Mouse (Mus musculus) hindbrain, embryonic 12.5 days (tissue): ENCODE results near the gene Krt28. TPM values are rescaled to one million over a fixed set of nuclear protein-coding genes. Genes with fewer than 3 reads are reported as not detected.

Source experiments
- ATAC-seq: fragments of 200-750 bp; cut with Nextera tagmentation; 2 replicates; pipeline ENCODE4 v1.8.0; 2017; ENCODE audit warnings: moderate TSS enrichment; ENCODE audit not compliant: low FRiP score
- H3K27ac ChIP-seq: fragments of 300-500 bp; sonication (generic); 2 replicates; pipeline ENCODE4 v1.5.1; 2016; ENCODE audit warnings: mild to moderate bottlenecking
- H3K27me3 ChIP-seq: fragments of 300-500 bp; sonication (generic); 2 replicates; pipeline ENCODE4 v1.6.1; 2016; ENCODE audit warnings: mild to moderate bottlenecking
- H3K36me3 ChIP-seq: fragments of 300-500 bp; sonication (generic); 2 replicates; pipeline ENCODE4 v1.6.1; 2016; ENCODE audit warnings: mild to moderate bottlenecking
- H3K4me1 ChIP-seq: fragments of 300-500 bp; sonication (generic); 2 replicates; pipeline ENCODE4 v1.6.1; 2016
- H3K4me2 ChIP-seq: fragments of 300-500 bp; sonication (generic); replicated peaks from 2 replicates; pipeline ENCODE4 v1.6.1; 2016; ENCODE audit warnings: mild to moderate bottlenecking
- H3K4me3 ChIP-seq: fragments of 300-500 bp; sonication (generic); 2 replicates; pipeline ENCODE4 v1.5.1; 2016; ENCODE audit warnings: mild to moderate bottlenecking
- H3K9ac ChIP-seq: fragments of 300-500 bp; sonication (generic); 2 replicates; pipeline ENCODE4 v1.6.1; 2016; ENCODE audit warnings: mild to moderate bottlenecking, moderate library complexity
- H3K9me3 ChIP-seq: fragments of 300-500 bp; sonication (generic); replicated peaks from 2 replicates; pipeline ENCODE4 v1.6.1; 2016; ENCODE audit warnings: mild to moderate bottlenecking
- WGBS: fragments of 180-500 bp; shearing (Covaris S2); methylation state at CpG from one replicate; pipeline ENCODE4 v1.1.7; 2016; 5-methylcytosine and 5-hydroxymethylcytosine counted together
- polyA plus RNA-seq: library from polyadenylated mRNA; unstranded; fragments of >200 nt; fragmentation: Nextera tagmentation; extraction: Ambion mirVana; gene quantifications from 2 replicates; pipeline ENCODE4 v1.2.1, GENCODE M21; 2016

Krt28 gene
- 0.21 and 0.27 TPM in 2 replicates for polyA plus RNA-seq

- Histone ChIP-seq H3K36me3 (no peaks in the 10 kb centered on the region), H3K4me2 (no peak within 1 kb of the TSS), H3K9ac (no peak within 1 kb of the TSS), H3K4me1 (no peaks in the 10 kb centered on the region), H3K4me3 (no peak within 1 kb of the TSS), H3K27me3 (no peaks in the 10 kb centered on the region), H3K27ac (no peak within 1 kb of the TSS), H3K9me3 (no peaks in the 10 kb centered on the region)
- ATAC-seq = no peak
- WGBS = 82% methylated on average over 13 of the region's 13 CpGs
Measured at GRCm38 (mm10) chr11:99374803-99375202, at the start of gene Krt28. Gene Krt28, minus strand, starts transcription at chr11:99374903.

DNA sequence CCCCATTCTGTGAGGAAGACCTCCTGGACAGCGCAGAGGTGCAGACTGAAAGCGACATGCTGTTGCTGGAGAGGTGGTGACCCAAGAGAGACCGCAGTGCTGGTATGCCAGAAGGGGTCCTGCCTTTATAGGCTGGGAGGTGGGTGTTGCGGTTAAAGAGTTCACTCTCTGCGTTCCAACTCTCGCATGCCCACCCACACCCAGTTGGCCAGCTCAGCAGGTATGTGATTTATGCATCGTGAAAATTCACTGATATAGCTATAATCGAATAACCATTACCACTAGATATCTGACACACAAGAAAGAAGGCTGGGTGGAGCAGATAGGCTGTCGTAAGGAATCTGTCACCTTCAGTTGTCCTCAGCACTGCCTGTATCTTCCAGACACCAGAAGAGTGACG lies 47.5 kb upstream of the Krt28 start, which contains the start of gene Krt12:
TSS of gene Krt12 (minus strand) at position 101 of the 400 bp plus-strand sequence.
- no peaks in the 10 kb centered on the region for H3K4me1 ChIP-seq
- H3K4me2 ChIP-seq = no peak within 1 kb of the TSS
- WGBS = 87% methylated on average over 10 of the region's 10 CpGs
- H3K9ac ChIP-seq = no peak within 1 kb of the TSS
- H3K27me3 ChIP-seq = peaks cover 5% of the 10 kb centered on the region; the same call in 1 of the 2 replicates
- H3K27ac ChIP-seq = no peak within 1 kb of the TSS
- no peak within 1 kb of the TSS for H3K4me3 ChIP-seq
- no peaks in the 10 kb centered on the region for H3K9me3 ChIP-seq
- no peak for ATAC-seq
- H3K36me3 ChIP-seq = no peaks in the 10 kb centered on the region

DNA sequence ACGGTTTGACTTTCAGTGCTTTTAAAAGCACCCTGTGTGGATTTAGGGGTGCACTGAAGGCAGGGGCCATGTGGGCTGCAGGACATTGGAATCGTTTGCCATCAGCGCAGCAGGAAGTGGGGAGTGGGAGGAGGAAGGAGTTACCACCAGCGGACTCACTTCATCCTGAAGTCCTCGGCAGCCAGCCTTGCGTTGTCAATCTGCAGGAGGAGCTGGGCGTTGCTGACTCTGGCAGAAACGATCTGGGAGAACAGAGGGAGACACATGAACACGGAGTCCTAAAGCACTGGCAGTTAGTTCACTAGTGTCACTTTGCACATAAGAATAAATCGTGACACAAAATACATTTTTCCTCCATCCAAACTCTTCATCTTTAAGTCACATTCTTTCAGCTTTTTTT lies 45.9 kb upstream of the Krt28 start:
- Histone ChIP-seq H3K4me3 (no peak overlapping the region), H3K27me3 (peaks cover 5% of the 10 kb centered on the region; the same call in 1 of the 2 replicates), H3K4me2 (no peak overlapping the region), H3K9me3 (no peaks in the 10 kb centered on the region), H3K9ac (no peak overlapping the region), H3K27ac (no peak overlapping the region), H3K4me1 (no peaks in the 10 kb centered on the region), H3K36me3 (no peaks in the 10 kb centered on the region)
- WGBS = 59% methylated on average over 10 of the region's 10 CpGs
- ATAC-seq = no peak

- H3K27ac ChIP-seq = no peak overlapping the region
Measured at GRCm38 (mm10) chr11:99417819-99418218, 43.1 kb upstream of the Krt28 start.

GRCm38 (mm10) chr11:99416902-99417301 lies 42.2 kb upstream of the Krt28 start:
- Histone ChIP-seq H3K36me3 (no peaks in the 10 kb centered on the region), H3K9ac (no peak overlapping the region), H3K27ac (no peak overlapping the region), H3K4me2 (no peak overlapping the region), H3K27me3 (peaks cover 5% of the 10 kb centered on the region; the same call in 1 of the 2 replicates), H3K4me1 (no peaks in the 10 kb centered on the region), H3K9me3 (no peaks in the 10 kb centered on the region), H3K4me3 (no peak overlapping the region)
- ATAC-seq = no peak
- WGBS = 86% methylated on average over 13 of the region's 13 CpGs

More at GRCm38 (mm10) chr11:99417819-99418218, 43.1 kb upstream of the Krt28 start:
- ATAC-seq = no peak
- no peak overlapping the region for H3K4me2 ChIP-seq
- H3K36me3 ChIP-seq = no peaks in the 10 kb centered on the region
- H3K4me3 ChIP-seq = no peak overlapping the region
- WGBS = 67% methylated on average over 16 of the region's 16 CpGs
- H3K27me3 ChIP-seq = peaks cover 5% of the 10 kb centered on the region; the same call in 1 of the 2 replicates
- H3K9ac ChIP-seq = no peak overlapping the region
- H3K9me3 ChIP-seq = no peaks in the 10 kb centered on the region
- H3K4me1 ChIP-seq = no peaks in the 10 kb centered on the region

DNA sequence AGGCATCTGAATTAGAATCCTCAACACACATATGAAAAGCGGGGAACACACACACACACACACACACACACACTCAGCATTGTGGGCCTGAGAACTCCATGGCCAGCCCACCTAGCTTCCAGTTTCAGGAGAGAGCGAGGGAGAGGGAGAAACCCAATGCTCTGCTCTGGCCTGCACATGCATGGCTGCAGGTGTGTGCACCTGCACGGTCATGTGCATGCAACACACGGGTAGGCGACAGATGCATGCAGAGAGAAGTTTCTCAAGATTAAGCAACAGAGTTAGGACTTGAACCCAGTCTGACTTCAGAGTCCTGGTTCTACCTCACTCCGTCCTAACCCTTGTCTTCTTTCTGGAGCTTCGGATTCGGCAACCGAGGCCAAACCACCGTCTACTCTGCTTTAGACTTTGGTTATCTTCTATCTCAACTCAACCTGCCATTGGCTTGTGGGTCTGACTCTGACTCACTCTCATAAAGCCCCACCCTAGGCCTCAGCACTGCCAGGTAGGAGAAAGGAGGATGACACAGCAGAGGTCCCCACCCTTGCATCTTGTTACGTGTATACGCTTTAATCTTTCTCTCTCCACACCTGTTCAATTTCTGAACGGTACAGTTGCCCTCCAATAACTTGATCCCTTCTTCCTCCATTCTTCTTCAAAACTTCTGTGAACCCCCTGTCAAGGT lies 39.9 kb upstream of the Krt28 start:
- no peaks in the 10 kb centered on the region for H3K4me1 ChIP-seq
- H3K4me2 ChIP-seq = no peak overlapping the region
- H3K9me3 ChIP-seq = no peaks in the 10 kb centered on the region
- no peak for ATAC-seq
- H3K36me3 ChIP-seq = no peaks in the 10 kb centered on the region
- H3K4me3 ChIP-seq = no peak overlapping the region
- peaks cover 5% of the 10 kb centered on the region; the same call in 1 of the 2 replicates for H3K27me3 ChIP-seq
- 92% methylated on average over 13 of the region's 13 CpGs for WGBS
- no peak overlapping the region for H3K27ac ChIP-seq
- H3K9ac ChIP-seq = no peak overlapping the region

- Histone ChIP-seq H3K4me1 (no peaks in the 10 kb centered on the region), H3K36me3 (no peaks in the 10 kb centered on the region), H3K9me3 (no peaks in the 10 kb centered on the region), H3K4me3 (no peak overlapping the region), H3K27ac (no peak overlapping the region), H3K4me2 (no peak overlapping the region), H3K27me3 (peaks cover 2% of the 10 kb centered on the region; the same call in 1 of the 2 replicates), H3K9ac (no peak overlapping the region)
- WGBS = 21% methylated on average over 6 of the region's 6 CpGs
- no peak for ATAC-seq
Measured at GRCm38 (mm10) chr11:99413247-99413646, 38.5 kb upstream of the Krt28 start.

DNA sequence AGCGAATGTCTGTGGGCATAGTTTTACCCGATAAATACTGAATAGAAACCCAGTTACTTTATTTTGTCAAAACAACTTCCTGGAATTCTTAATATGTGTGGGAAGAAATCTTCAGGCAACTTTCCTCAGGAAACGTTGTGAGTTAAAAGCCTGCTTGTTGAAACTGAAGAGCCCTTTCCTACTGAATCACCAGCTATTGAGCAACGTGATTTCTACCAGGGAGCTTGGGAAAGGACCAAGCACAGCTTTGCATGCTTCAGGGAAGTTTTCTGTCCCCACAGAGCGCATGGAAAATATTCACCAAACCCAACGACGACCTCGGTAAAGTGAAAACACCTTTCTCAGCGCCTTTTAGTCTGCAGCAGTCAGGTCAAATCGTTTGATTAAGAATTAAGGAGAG lies 31.5 kb upstream of the Krt28 start:
- Histone ChIP-seq H3K36me3 (no peaks in the 10 kb centered on the region), H3K9ac (no peak overlapping the region), H3K27me3 (no peaks in the 10 kb centered on the region), H3K4me2 (no peak overlapping the region), H3K4me3 (no peak overlapping the region), H3K9me3 (no peaks in the 10 kb centered on the region), H3K4me1 (no peaks in the 10 kb centered on the region), H3K27ac (no peak overlapping the region)
- WGBS = 79% methylated on average over 10 of the region's 10 CpGs
- ATAC-seq = no peak

DNA sequence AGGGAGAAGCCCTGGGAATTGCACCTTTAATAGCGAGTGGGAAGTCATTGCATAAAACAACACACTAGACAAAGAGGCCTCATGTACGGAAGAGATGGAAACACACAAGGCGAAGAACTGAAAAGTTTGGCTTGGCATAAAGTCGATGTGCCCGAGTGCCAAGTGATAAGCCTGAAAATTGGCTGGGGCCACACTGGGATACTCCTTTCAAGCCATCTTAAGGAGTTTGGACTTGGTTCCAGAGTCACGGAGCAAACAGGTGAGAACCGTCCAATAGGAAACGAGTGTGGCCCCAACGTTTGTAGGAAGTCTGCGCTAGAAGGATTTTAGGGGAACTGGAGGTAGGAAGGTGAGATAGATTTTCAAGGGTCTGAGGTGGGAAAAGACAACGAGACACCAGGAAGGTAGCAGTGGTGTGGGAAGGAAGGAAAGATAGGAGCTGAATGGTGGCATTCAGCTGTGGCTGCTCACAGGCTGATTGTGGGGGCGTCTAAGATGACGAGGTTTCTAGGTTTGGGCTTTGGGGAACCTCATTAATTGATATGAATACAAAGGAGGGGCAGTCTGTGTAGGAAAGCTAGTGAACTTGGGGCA lies 25.4 kb upstream of the Krt28 start:
- WGBS = 91% methylated on average over 13 of the region's 13 CpGs
- H3K9ac ChIP-seq = no peak overlapping the region
- 0 out of 2 replicates have a peak, but pooled peaks cover 4% of the 10 kb centered on the region for H3K27me3 ChIP-seq
- no peak overlapping the region for H3K4me3 ChIP-seq
- no peak overlapping the region for H3K4me2 ChIP-seq
- no peak for ATAC-seq
- no peaks in the 10 kb centered on the region for H3K4me1 ChIP-seq
- H3K36me3 ChIP-seq = no peaks in the 10 kb centered on the region
- H3K9me3 ChIP-seq = no peaks in the 10 kb centered on the region
- H3K27ac ChIP-seq = no peak overlapping the region

DNA sequence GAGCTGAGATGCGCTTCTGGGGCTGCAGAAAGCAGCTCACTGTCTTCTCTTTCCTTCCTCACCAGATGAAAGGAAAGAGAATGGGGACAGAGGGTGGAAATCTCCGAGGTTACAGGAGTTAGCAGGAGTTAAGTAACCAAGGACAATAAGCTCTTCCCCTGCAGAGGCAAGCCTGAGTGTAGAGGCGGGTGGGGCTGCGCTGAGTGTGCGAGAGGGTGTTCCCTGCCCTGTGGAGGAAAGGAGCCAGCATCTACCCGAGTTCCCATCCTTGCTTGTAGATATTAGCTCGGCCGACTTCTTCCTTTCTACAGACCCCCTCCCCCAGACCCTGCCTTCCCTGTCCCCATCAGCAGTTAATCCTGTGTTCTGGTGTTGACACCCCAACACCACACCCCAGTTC lies 24.1 kb upstream of the Krt28 start:
- 73% methylated on average over 8 of the region's 8 CpGs for WGBS
- no peak for ATAC-seq
- Histone ChIP-seq H3K4me2 (no peak overlapping the region), H3K36me3 (no peaks in the 10 kb centered on the region), H3K27me3 (0 out of 2 replicates have a peak, but pooled peaks cover 4% of the 10 kb centered on the region), H3K27ac (no peak overlapping the region), H3K4me1 (no peaks in the 10 kb centered on the region), H3K9ac (no peak overlapping the region), H3K9me3 (no peaks in the 10 kb centered on the region), H3K4me3 (no peak overlapping the region)

DNA sequence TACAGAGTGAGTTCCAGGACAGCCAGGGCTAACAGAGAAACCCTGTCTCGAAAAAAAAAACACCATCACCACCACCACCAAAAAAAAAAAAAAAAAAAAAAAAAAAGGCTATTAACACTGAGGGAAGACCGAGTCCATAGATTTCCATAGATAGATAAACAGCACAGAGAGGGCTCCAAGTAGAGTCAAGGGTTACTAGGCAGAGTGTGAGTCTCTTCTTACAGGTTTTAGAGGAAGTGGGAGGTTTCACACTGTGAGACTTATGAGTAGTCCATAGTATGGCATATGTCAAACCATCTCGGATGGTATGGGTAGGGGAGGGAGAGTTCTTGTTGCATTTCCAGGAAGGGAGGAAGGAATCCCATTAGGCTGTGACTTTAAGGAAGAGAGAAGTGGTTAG lies 23.4 kb upstream of the Krt28 start:
- no peak overlapping the region for H3K27ac ChIP-seq
- WGBS = 74% methylated on average over 3 of the region's 3 CpGs
- no peak overlapping the region for H3K9ac ChIP-seq
- no peak for ATAC-seq
- H3K27me3 ChIP-seq = 0 out of 2 replicates have a peak, but pooled peaks cover 4% of the 10 kb centered on the region
- H3K4me2 ChIP-seq = no peak overlapping the region
- no peaks in the 10 kb centered on the region for H3K36me3 ChIP-seq
- no peak overlapping the region for H3K4me3 ChIP-seq
- H3K9me3 ChIP-seq = no peaks in the 10 kb centered on the region
- no peaks in the 10 kb centered on the region for H3K4me1 ChIP-seq

GRCm38 (mm10) chr11:99396661-99397060 lies 22.0 kb upstream of the Krt28 start:
- no peak overlapping the region for H3K4me2 ChIP-seq
- no peaks in the 10 kb centered on the region for H3K4me1 ChIP-seq
- ATAC-seq = no peak
- WGBS = 91% methylated on average over 2 of the region's 2 CpGs
- 0 out of 2 replicates have a peak, but pooled peaks cover 4% of the 10 kb centered on the region for H3K27me3 ChIP-seq
- no peak overlapping the region for H3K4me3 ChIP-seq
- H3K27ac ChIP-seq = no peak overlapping the region
- no peaks in the 10 kb centered on the region for H3K9me3 ChIP-seq
- no peak overlapping the region for H3K9ac ChIP-seq
- H3K36me3 ChIP-seq = no peaks in the 10 kb centered on the region
